Mouse (Mus musculus): ENCODE measurements around the gene Hddc3. TPM values are rescaled to one million over a fixed set of nuclear protein-coding genes. Genes with fewer than 3 reads are reported as not detected.

Hddc3 gene
- total and polyA plus RNA-seq, 3 experiments = 2.6 to 12.6 (median 5.5) TPM

DNA sequence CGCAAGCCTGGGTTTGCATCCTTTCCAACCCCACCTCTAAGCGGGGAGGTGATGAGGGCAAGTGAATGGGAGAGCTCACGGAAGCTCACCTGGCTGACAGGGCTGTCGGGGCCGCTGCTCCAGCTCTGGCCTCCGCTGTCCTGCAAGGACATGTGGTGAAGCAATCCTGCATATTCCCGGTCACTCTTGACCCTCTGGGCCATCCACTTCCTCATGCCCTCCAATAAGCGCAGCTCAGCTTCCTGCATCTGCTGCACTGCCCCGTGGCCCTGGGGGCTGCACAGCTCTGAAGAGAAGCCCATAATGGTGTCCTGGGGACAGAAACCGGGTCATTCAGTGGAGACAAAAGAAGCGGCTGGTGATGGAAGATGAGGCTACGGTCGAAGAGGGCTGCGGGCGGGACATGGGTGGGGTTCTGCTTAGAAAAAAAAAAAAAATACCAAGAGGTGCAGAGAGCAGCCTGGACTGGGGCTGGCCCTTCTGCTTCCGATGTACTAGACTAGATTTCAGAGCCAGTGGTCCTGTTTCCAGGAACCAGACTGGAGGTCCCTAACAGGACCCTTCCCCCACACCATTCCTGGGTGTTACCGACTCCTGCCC is 44.2 kb downstream of the Hddc3 start:
- Histone ChIP-seq H3K9ac (ENCODE audit: insufficient read depth, low read depth) (peak overlapping the region; percentile 37), H3K4me1 (ENCODE audit: control insufficient read depth in 1 of 2, insufficient read depth in 2 of 2) (peaks cover 3 to 28% of the 10 kb centered on the region in 2 experiments; a peak in 3 of 4 replicates), H3K27ac (ENCODE audit: insufficient read depth, low read depth) (peak overlapping the region; percentile 46; the same call in 1 of the 2 replicates), H3K79me2 (replicated peaks; ENCODE audit: control insufficient read depth, extremely low read depth, insufficient read depth, poor library complexity, severe bottlenecking) (no peaks in the 10 kb centered on the region), H3K4me2 (ENCODE audit: insufficient read depth, low read depth, poor library complexity, severe bottlenecking) (peak overlapping the region; percentile 68), H3K4me3 (replicated peaks in 1 of 3; ENCODE audit: low read depth in 2 of 3, low read length in 2 of 3, poor library complexity in 1 of 3) (peak overlapping the region; percentile 47 to 57 (median 47)), H3K9me3 (replicated peaks; ENCODE audit: low read length) (no peaks in the 10 kb centered on the region), H3K36me3 (replicated peaks in 1 of 2; ENCODE audit: control insufficient read depth in 1 of 2, insufficient read depth in 1 of 2, low read length in 1 of 2) (peaks cover 43 to 60% of the 10 kb centered on the region in 2 experiments), H3K27me3 (replicated peaks) (no peaks in the 10 kb centered on the region)
- peak; percentile 22 for DNase-seq (ENCODE audit: extremely low read depth)
- no peak for TF ChIP-seq USF2 (conservative IDR thresholded peaks at IDR 0.05; ENCODE audit: low read depth, low read length)
- no peak for TF ChIP-seq UBTF (IDR thresholded peaks at IDR 0.05; ENCODE audit: low read depth, low read length)
- no peak for TF ChIP-seq EP300 (IDR thresholded peaks at IDR 0.05; ENCODE audit: low read length)
- no peak for TF ChIP-seq CHD2 (IDR thresholded peaks at IDR 0.05; ENCODE audit: low read length)
- 0 out of 2 replicates have a peak, but pooled peaks have one; percentile 23 for TF ChIP-seq ELF1 (IDR thresholded peaks at IDR 0.05; ENCODE audit: low read depth, low read length)
- TF ChIP-seq NRF1 (IDR thresholded peaks at IDR 0.05; ENCODE audit: low read depth, low read length) = no peak
- no peak for TF ChIP-seq ETS1 (conservative IDR thresholded peaks at IDR 0.05; ENCODE audit: low read depth, low read length)
- TF ChIP-seq BHLHE40 (IDR thresholded peaks at IDR 0.05; ENCODE audit: low read depth, low read length) = 0 out of 2 replicates have a peak, but pooled peaks have one; percentile 1
- peak; percentile 67 for TF ChIP-seq ZNF384 (IDR thresholded peaks at IDR 0.05; ENCODE audit: low read depth, low read length)
- dilution Hi-C loops (cut with MboI; ENCODE audit: extremely low pct_ligation_motif_present, extremely low pct_unique_long_range_greater_than_20kb, low sequenced_read_pairs) (loop anchor here (25.0 kb wide), 1 partner anchor 175 kb away; no protein-coding TSS in a partner anchor), in situ Hi-C loops (cut with MboI; ENCODE audit: low pct_ligation_motif_present, low pct_unique_long_range_greater_than_20kb, low sequenced_read_pairs) (loop anchor here (5.0 to 25.0 kb wide), 2 partner anchors 195 to 450 kb away; partner anchors contain the start of gene Iqgap1)

DNA sequence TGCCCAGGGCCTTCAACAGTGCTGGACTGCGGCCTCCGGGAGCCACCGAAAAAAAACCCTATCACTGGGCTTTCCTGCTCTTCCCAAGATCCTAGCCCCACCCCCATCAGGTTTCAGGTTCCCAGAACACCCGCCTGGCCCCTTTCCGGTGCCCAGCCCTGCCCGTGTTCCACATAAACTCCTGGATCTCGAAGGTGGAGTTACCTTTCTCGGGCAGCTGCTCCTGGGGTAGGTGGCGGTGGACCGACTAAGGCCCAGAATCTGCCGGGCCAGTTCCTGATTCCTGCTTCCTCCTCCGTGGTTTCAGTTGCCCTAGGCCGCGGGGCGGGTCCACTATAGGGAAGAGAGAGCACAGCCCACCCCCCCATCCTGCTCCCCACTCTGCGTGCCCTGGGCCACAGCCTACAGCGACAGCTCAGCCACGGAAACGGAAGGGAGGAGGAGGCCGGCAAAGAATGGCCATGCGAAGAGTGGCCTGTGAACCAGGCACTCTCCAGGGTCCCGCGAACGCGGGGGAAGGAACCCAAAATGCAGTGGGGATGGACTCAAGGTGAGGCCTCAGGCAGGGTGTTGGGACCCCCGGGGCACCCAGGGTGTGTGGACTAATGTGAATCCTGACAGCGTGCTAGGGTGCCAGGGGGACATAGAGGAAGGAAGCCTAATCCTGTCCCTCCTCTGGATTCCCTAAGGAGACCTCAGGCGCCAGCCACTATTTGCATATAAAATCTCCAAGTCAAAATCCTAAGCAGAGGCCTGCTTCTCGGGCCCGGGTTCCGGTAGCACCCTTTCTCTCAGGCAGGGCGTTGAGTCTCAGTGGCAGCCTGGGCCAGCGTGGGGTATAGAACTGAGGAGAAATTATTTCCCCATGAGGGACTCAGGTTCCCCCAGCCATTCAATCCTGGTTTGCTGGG is 45.0 kb downstream of the Hddc3 start, which contains the start of gene Fes:
Fes (minus strand) TSS at position 314 of the 911 bp plus-strand sequence.
- peak within 1 kb of the TSS; percentile 46 for H3K27ac ChIP-seq (ENCODE audit: insufficient read depth, low read depth)
- peaks cover 43 to 60% of the 10 kb centered on the region in 2 experiments for H3K36me3 ChIP-seq (replicated peaks in 1 of 2; ENCODE audit: control insufficient read depth in 1 of 2, insufficient read depth in 1 of 2, low read length in 1 of 2)
- TF ChIP-seq POLR2AphosphoS2 (IDR thresholded peaks at IDR 0.05; ENCODE audit: low read depth, low read length) (no peak), KAT2A (IDR thresholded peaks at IDR 0.05; ENCODE audit: insufficient replicate concordance, low read length) (no peak), HCFC1 (IDR thresholded peaks at IDR 0.05; ENCODE audit: low read depth, low read length) (0 out of 2 replicates have a peak, but pooled peaks have one; percentile 18), NELFE (IDR thresholded peaks at IDR 0.05; ENCODE audit: low read depth, low read length) (0 out of 2 replicates have a peak, but pooled peaks have one; percentile 41), E2F4 (IDR thresholded peaks at IDR 0.05; ENCODE audit: insufficient replicate concordance, low read depth, low read length) (no peak), POLR2A (IDR thresholded peaks at IDR 0.05; ENCODE audit: low read depth, low read length) (peak; percentile 34; the same call in 1 of the 2 replicates), TCF12 (IDR thresholded peaks at IDR 0.05; ENCODE audit: low read depth, low read length) (no peak), ELF1 (IDR thresholded peaks at IDR 0.05; ENCODE audit: low read depth, low read length) (peak; percentile 50; the same call in 1 of the 2 replicates), RCOR1 (conservative IDR thresholded peaks at IDR 0.05; ENCODE audit: low read depth, low read length) (no peak), ZMIZ1 (IDR thresholded peaks at IDR 0.05; ENCODE audit: low read depth, low read length) (no peak), ZC3H11A (IDR thresholded peaks at IDR 0.05; ENCODE audit: low read depth, low read length) (no peak), IRF4 (IDR thresholded peaks at IDR 0.05; ENCODE audit: low read depth, low read length) (peak; percentile 67; the same call in 1 of the 2 replicates), NRF1 (IDR thresholded peaks at IDR 0.05; ENCODE audit: low read depth, low read length) (no peak), USF1 (IDR thresholded peaks at IDR 0.05; ENCODE audit: low read depth, low read length) (no peak)
- peak within 1 kb of the TSS; percentile 68 for H3K4me2 ChIP-seq (ENCODE audit: insufficient read depth, low read depth, poor library complexity, severe bottlenecking)
- peak; percentile 47 for DNase-seq (ENCODE audit: extremely low read depth)
- in situ Hi-C loops (cut with MboI; ENCODE audit: low pct_ligation_motif_present, low pct_unique_long_range_greater_than_20kb, low sequenced_read_pairs) = loop anchor here (5.0 to 25.0 kb wide), 2 partner anchors 194 to 449 kb away; partner anchors contain the start of gene Iqgap1
- H3K9ac ChIP-seq (ENCODE audit: insufficient read depth, low read depth) = peak within 1 kb of the TSS; percentile 37
- dilution Hi-C loops (cut with MboI; ENCODE audit: extremely low pct_ligation_motif_present, extremely low pct_unique_long_range_greater_than_20kb, low sequenced_read_pairs) = loop anchor here (25.0 kb wide), 1 partner anchor 174 kb away; no protein-coding TSS in a partner anchor
- no peaks in the 10 kb centered on the region for H3K79me2 ChIP-seq (replicated peaks; ENCODE audit: control insufficient read depth, extremely low read depth, insufficient read depth, poor library complexity, severe bottlenecking)
- H3K9me3 ChIP-seq (replicated peaks; ENCODE audit: low read length) = no peaks in the 10 kb centered on the region
- H3K27me3 ChIP-seq (replicated peaks) = no peaks in the 10 kb centered on the region
- H3K4me1 ChIP-seq (ENCODE audit: control insufficient read depth in 1 of 2, insufficient read depth in 2 of 2) = peaks cover 3 to 28% of the 10 kb centered on the region in 2 experiments; a peak in 3 of 4 replicates
- peak within 1 kb of the TSS; percentile 47 to 57 (median 47) for H3K4me3 ChIP-seq (replicated peaks in 1 of 3; ENCODE audit: low read depth in 2 of 3, low read length in 2 of 3, poor library complexity in 1 of 3)
